Mouse (Mus musculus) cerebellum, adult 2 months (tissue): ENCODE measurements around the gene Rab3c. TPM values are rescaled to one million over a fixed set of nuclear protein-coding genes. Genes with fewer than 3 reads are reported as not detected.

Source experiments
- DNase-seq, 2 experiments: peaks; one replicate each; pipeline ENCODE4 v3.0.0; 2021
- H3K27ac ChIP-seq: fragments of 200-500 bp; 2 replicates; pipeline ENCODE4 v1.5.1; 2012; ENCODE audit warnings: low read length, control low read depth, inconsistent platforms; ENCODE audit not compliant: insufficient read depth
- H3K27me3 ChIP-seq: fragments of 200-500 bp; 2 replicates; pipeline ENCODE4 v1.6.1; 2012; ENCODE audit warnings: inconsistent platforms, mild to moderate bottlenecking, low read length, moderate library complexity; ENCODE audit not compliant: control insufficient read depth, insufficient read depth
- H3K4me1 ChIP-seq: fragments of 200-500 bp; 2 replicates; pipeline ENCODE4 v1.6.1; 2011; ENCODE audit warnings: low read length; ENCODE audit not compliant: control insufficient read depth, insufficient read depth
- H3K4me3 ChIP-seq: fragments of 200-500 bp; replicated peaks from 2 replicates; pipeline ENCODE3; 2011; ENCODE audit warnings: mild to moderate bottlenecking, low read depth, low read length, control low read depth; ENCODE audit not compliant: insufficient read depth
- CTCF ChIP-seq: fragments of 200-500 bp; IDR thresholded peaks from 2 replicates; pipeline ENCODE4 v1.5.1; 2011; ENCODE audit warnings: low read depth, mild to moderate bottlenecking, control low read depth, low read length, moderate library complexity, borderline replicate concordance; ENCODE audit not compliant: insufficient read depth
- POLR2A ChIP-seq: fragments of 200-500 bp; IDR thresholded peaks from 2 replicates; pipeline ENCODE4 v1.6.1; 2011; ENCODE audit warnings: low read length, control low read depth, borderline replicate concordance; ENCODE audit not compliant: insufficient read depth
- WGBS: fragments of 180-500 bp; shearing (Covaris S2); methylation state at CpG from one replicate; pipeline ENCODE4 v1.1.7; 2018; 5-methylcytosine and 5-hydroxymethylcytosine counted together
- polyA plus RNA-seq: library from polyadenylated mRNA; depleted of rRNA; stranded (reverse); fragments of >200 nt; gene quantifications from 2 replicates; pipeline ENCODE4 v1.2.3, GENCODE M21; 2012

Rab3c gene
- polyA plus RNA-seq, 1 experiment, result 57.5 TPM

GRCm38 (mm10) chr13:110074180-110074579, 206.6 kb downstream of the Rab3c start:
- TF ChIP-seq POLR2A (no peak), CTCF (no peak)
- no peak for DNase-seq
- Histone ChIP-seq H3K27ac (no peak overlapping the region), H3K27me3 (no peaks in the 10 kb centered on the region), H3K4me3 (no peak overlapping the region), H3K4me1 (peaks cover 11% of the 10 kb centered on the region; the same call in 1 of the 2 replicates)
- 73% methylated on average over 2 of the region's 2 CpGs for WGBS

- Histone ChIP-seq H3K27ac (peak overlapping the region; percentile 83), H3K4me3 (no peak overlapping the region), H3K27me3 (no peaks in the 10 kb centered on the region), H3K4me1 (peaks cover 27% of the 10 kb centered on the region)
- peak; percentile 87 to 98 for DNase-seq
- 10% methylated on average over 3 of the region's 3 CpGs for WGBS
- TF ChIP-seq CTCF (no peak), POLR2A (no peak)
Observed at GRCm38 (mm10) chr13:110067149-110067548, 213.6 kb downstream of the Rab3c start.

- DNase-seq, result peak; percentile 70 to 87
- Histone ChIP-seq H3K27ac (peak overlapping the region; percentile 75), H3K4me3 (no peak overlapping the region), H3K4me1 (peaks cover 27% of the 10 kb centered on the region), H3K27me3 (no peaks in the 10 kb centered on the region)
- TF ChIP-seq POLR2A, result no peak
- TF ChIP-seq CTCF, result no peak
- 16% methylated on average over 2 of the region's 2 CpGs for WGBS
Observed at GRCm38 (mm10) chr13:110066674-110067073, 214.1 kb downstream of the Rab3c start.

GRCm38 (mm10) chr13:110062835-110063411, 217.9 kb downstream of the Rab3c start:
- TF ChIP-seq CTCF (peak; percentile 70; the same call in 1 of the 2 replicates), POLR2A (no peak)
- H3K4me3 ChIP-seq, result no peak overlapping the region
- H3K27me3 ChIP-seq, result no peaks in the 10 kb centered on the region
- 19% methylated on average over 9 of the region's 9 CpGs for WGBS
- peak; percentile 69 to 76 for DNase-seq
- peaks cover 20% of the 10 kb centered on the region for H3K4me1 ChIP-seq
- H3K27ac ChIP-seq, result no peak overlapping the region

GRCm38 (mm10) chr13:110062288-110062687, 218.5 kb downstream of the Rab3c start:
- H3K4me3 ChIP-seq, result no peak overlapping the region
- TF ChIP-seq POLR2A, result no peak
- no peak for TF ChIP-seq CTCF
- 68% methylated on average over 8 of the region's 8 CpGs for WGBS
- H3K27ac ChIP-seq, result no peak overlapping the region
- DNase-seq, result peak in 1 of 2 experiments; percentile 21
- H3K27me3 ChIP-seq, result no peaks in the 10 kb centered on the region
- peaks cover 14% of the 10 kb centered on the region for H3K4me1 ChIP-seq

GRCm38 (mm10) chr13:110054538-110054937, 226.3 kb downstream of the Rab3c start:
- Histone ChIP-seq H3K4me1 (no peaks in the 10 kb centered on the region), H3K4me3 (no peak overlapping the region), H3K27me3 (no peaks in the 10 kb centered on the region), H3K27ac (no peak overlapping the region)
- TF ChIP-seq POLR2A (no peak), CTCF (no peak)
- no peak for DNase-seq
- 80% methylated on average over 8 of the region's 8 CpGs for WGBS

- no peaks in the 10 kb centered on the region for H3K27me3 ChIP-seq
- no peak for DNase-seq
- H3K27ac ChIP-seq, result no peak overlapping the region
- 71% methylated on average over 5 of the region's 5 CpGs for WGBS
- H3K4me1 ChIP-seq, result no peaks in the 10 kb centered on the region
- H3K4me3 ChIP-seq, result no peak overlapping the region
- TF ChIP-seq CTCF (no peak), POLR2A (no peak)
Observed at GRCm38 (mm10) chr13:110048767-110049434, 231.9 kb downstream of the Rab3c start.

GRCm38 (mm10) chr13:110044418-110044817, 236.4 kb downstream of the Rab3c start:
- no peak for DNase-seq

More at GRCm38 (mm10) chr13:110044418-110044817, 236.4 kb downstream of the Rab3c start:
- WGBS, result 81% methylated on average over 4 of the region's 4 CpGs
- TF ChIP-seq CTCF (no peak), POLR2A (no peak)
- H3K4me1 ChIP-seq, result no peaks in the 10 kb centered on the region
- no peaks in the 10 kb centered on the region for H3K27me3 ChIP-seq
- no peak overlapping the region for H3K4me3 ChIP-seq
- no peak overlapping the region for H3K27ac ChIP-seq
